Mouse (Mus musculus): ENCODE results near the gene Adcy7. TPM values are rescaled to one million over a fixed set of nuclear protein-coding genes. Genes with fewer than 3 reads are reported as not detected.

Gene Adcy7
- total RNA-seq (2021) = 1 to 10 TPM; 7.5 to 9.8 TPM
- long read RNA-seq, experiment 1, partial matches to known transcripts = 4 of 5 reads
- long read RNA-seq, experiment 1, other reads (novel, unspliced or antisense) = 1 of 5 reads
- long read RNA-seq, experiment 2, full-length matches to known transcripts = 2 of 8 reads
- long read RNA-seq, experiment 2, partial matches to known transcripts = 3 of 8 reads
- long read RNA-seq, experiment 2, other reads (novel, unspliced or antisense) = 3 of 8 reads

- intact Hi-C loops (cut with DNase I) = loop anchor here (2.0 kb wide), 1 partner anchor 84 kb away; no protein-coding TSS in a partner anchor
- DNase-seq = peak; percentile 78 to 81
Measured at GRCm38 (mm10) chr8:88272231-88273050, at the start of gene Adcy7. Gene Adcy7, plus strand, starts transcription at chr8:88272403.

GRCm38 (mm10) chr8:88225358-88225757, 46.8 kb upstream of the Adcy7 start:
- intact Hi-C loops (cut with DNase I) = no loop called here
- no peak for DNase-seq

- DNase-seq = no peak
- intact Hi-C loops (cut with DNase I) = no loop called here
Measured at GRCm38 (mm10) chr8:88227851-88228250, 44.4 kb upstream of the Adcy7 start.

- intact Hi-C loops (cut with DNase I) = no loop called here
- no peak for DNase-seq
Measured at GRCm38 (mm10) chr8:88228286-88228685, 43.9 kb upstream of the Adcy7 start.

- intact Hi-C loops (cut with DNase I) = no loop called here
- no peak for DNase-seq
Measured at GRCm38 (mm10) chr8:88228800-88229199, 43.4 kb upstream of the Adcy7 start.

GRCm38 (mm10) chr8:88236666-88237065, 35.5 kb upstream of the Adcy7 start:
- intact Hi-C loops (cut with DNase I) = loop anchor here (2.0 kb wide), 1 partner anchor 36 kb away; no protein-coding TSS in a partner anchor
- DNase-seq = no peak

- DNase-seq = no peak
- intact Hi-C loops (cut with DNase I) = loop anchor here (2.0 kb wide), 1 partner anchor 37 kb away; no protein-coding TSS in a partner anchor
Measured at GRCm38 (mm10) chr8:88237606-88238005, 34.6 kb upstream of the Adcy7 start.

- intact Hi-C loops (cut with DNase I) = no loop called here
- no peak for DNase-seq
Measured at GRCm38 (mm10) chr8:88239277-88239676, 32.9 kb upstream of the Adcy7 start.

GRCm38 (mm10) chr8:88241871-88242270, 30.3 kb upstream of the Adcy7 start:
- DNase-seq = no peak
- intact Hi-C loops (cut with DNase I) = loop anchor here (5.0 kb wide), 2 partner anchors 80 to 125 kb away; partner anchors contain the start of gene Cnep1r1

- intact Hi-C loops (cut with DNase I) = loop anchor here (5.0 kb wide), 2 partner anchors 82 to 127 kb away; partner anchors contain the start of gene Cnep1r1
- peak; percentile 62 to 75 for DNase-seq
Measured at GRCm38 (mm10) chr8:88244298-88244697, 27.9 kb upstream of the Adcy7 start.

GRCm38 (mm10) chr8:88252791-88253190, 19.4 kb upstream of the Adcy7 start:
- intact Hi-C loops (cut with DNase I) = no loop called here
- peak; percentile 29 to 57 for DNase-seq

- DNase-seq = no peak
Measured at GRCm38 (mm10) chr8:88254957-88255356, 17.2 kb upstream of the Adcy7 start.

GRCm38 (mm10) chr8:88258024-88258423, 14.2 kb upstream of the Adcy7 start:
- intact Hi-C loops (cut with DNase I) = no loop called here
- DNase-seq = no peak

More at GRCm38 (mm10) chr8:88254957-88255356, 17.2 kb upstream of the Adcy7 start:
- intact Hi-C loops (cut with DNase I) = no loop called here

GRCm38 (mm10) chr8:88258544-88258943, 13.7 kb upstream of the Adcy7 start:
- DNase-seq = no peak
- intact Hi-C loops (cut with DNase I) = no loop called here

GRCm38 (mm10) chr8:88260466-88260980, 11.7 kb upstream of the Adcy7 start:
- intact Hi-C loops (cut with DNase I) = no loop called here
- no peak for DNase-seq

GRCm38 (mm10) chr8:88262831-88263635, 9.2 kb upstream of the Adcy7 start:
- DNase-seq = no peak
- intact Hi-C loops (cut with DNase I) = no loop called here

- DNase-seq = no peak
- intact Hi-C loops (cut with DNase I) = no loop called here
Measured at GRCm38 (mm10) chr8:88265511-88265910, 6.7 kb upstream of the Adcy7 start.

GRCm38 (mm10) chr8:88266170-88266800, 5.9 kb upstream of the Adcy7 start:
- intact Hi-C loops (cut with DNase I) = loop anchor here (2.0 kb wide), 1 partner anchor 93 kb away; no protein-coding TSS in a partner anchor

GRCm38 (mm10) chr8:88266801-88267403, 5.3 kb upstream of the Adcy7 start:
- intact Hi-C loops (cut with DNase I) = loop anchor here (2.0 kb wide), 1 partner anchor 92 kb away; no protein-coding TSS in a partner anchor
- DNase-seq = no peak

More at GRCm38 (mm10) chr8:88266170-88266800, 5.9 kb upstream of the Adcy7 start:
- DNase-seq = peak; percentile 84 to 91

Data from heart, postnatal 14 days (tissue).